Mouse (Mus musculus): ENCODE data around the gene Fggy. TPM values are rescaled to one million over a fixed set of nuclear protein-coding genes. Genes with fewer than 3 reads are reported as not detected.

The Fggy gene
- polyA plus RNA-seq, 1 experiment: 189 TPM

DNA sequence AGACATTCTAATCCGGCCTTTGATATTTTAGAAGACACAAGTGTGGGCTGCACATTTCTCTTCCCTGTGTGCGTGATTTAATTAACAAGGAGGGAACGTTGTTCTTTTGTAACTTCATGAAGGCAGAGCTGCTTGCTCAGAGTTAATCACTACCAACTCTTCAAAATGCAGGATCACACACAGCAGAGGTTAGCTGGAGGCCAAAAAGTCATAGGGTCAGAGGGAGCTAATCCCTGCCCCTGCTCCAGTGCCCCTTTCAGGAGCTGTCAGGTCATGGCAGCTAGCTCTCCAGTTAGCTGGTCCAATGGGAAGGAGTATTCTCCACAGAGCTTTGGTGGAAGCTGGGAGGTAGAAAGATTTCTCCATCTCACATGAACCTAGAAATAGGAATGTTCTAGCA, 215.4 kb downstream of the Fggy start:
- WGBS: 41% methylated on average over 3 of the region's 3 CpGs

DNA sequence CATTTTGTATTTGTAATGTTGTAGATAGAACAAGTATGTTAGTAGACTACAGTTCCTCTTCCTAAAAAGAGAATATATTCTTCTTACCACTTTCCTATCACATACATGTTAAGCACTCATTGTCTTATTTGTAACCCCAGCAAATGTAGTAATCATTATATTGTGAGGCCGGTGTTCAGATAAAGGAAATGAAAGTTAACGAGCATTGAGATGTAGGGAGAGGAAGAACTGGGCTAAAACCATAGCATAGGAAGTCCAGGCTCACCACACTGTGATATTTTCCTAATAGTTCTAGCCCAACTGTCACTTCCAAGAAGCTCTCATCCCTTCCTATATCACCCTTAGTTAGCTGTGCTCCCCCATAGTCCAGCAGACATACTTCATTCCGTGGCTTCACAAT, 218.3 kb downstream of the Fggy start:
- TF ChIP-seq POLR2A (IDR thresholded peaks at IDR 0.05; ENCODE audit: low read depth, low read length) (no peak), CTCF (conservative IDR thresholded peaks at IDR 0.05; ENCODE audit: insufficient read depth, insufficient read length, low read depth, low read length) (no peak)
- no peaks in the 10 kb centered on the region; the same call in 1 of the 2 replicates for H3K36me3 ChIP-seq (ENCODE audit: control insufficient read depth, insufficient read depth, low read length)
- no peak overlapping the region for H3K4me3 ChIP-seq (ENCODE audit: insufficient read depth, low read depth, low read length)
- no peaks in the 10 kb centered on the region for H3K27me3 ChIP-seq (replicated peaks; ENCODE audit: control insufficient read depth, insufficient read depth, low read length)
- no peak overlapping the region for H3K27ac ChIP-seq (ENCODE audit: insufficient read depth, low read depth, low read length)
- no peak for DNase-seq
- H3K4me1 ChIP-seq (ENCODE audit: control insufficient read depth, insufficient read depth, low read length): peaks cover 19% of the 10 kb centered on the region; the same call in 1 of the 2 replicates
- WGBS: 81% methylated on average over 3 of the region's 3 CpGs

More for the DNA sequence above, 215.4 kb downstream of the Fggy start:
- H3K4me3 ChIP-seq (ENCODE audit: insufficient read depth, low read depth, low read length): no peak overlapping the region
- H3K4me1 ChIP-seq (ENCODE audit: control insufficient read depth, insufficient read depth, low read length): peaks cover 19% of the 10 kb centered on the region; the same call in 1 of the 2 replicates
- no peaks in the 10 kb centered on the region; the same call in 1 of the 2 replicates for H3K36me3 ChIP-seq (ENCODE audit: control insufficient read depth, insufficient read depth, low read length)
- TF ChIP-seq CTCF (conservative IDR thresholded peaks at IDR 0.05; ENCODE audit: insufficient read depth, insufficient read length, low read depth, low read length) (no peak), POLR2A (IDR thresholded peaks at IDR 0.05; ENCODE audit: low read depth, low read length) (no peak)
- no peaks in the 10 kb centered on the region for H3K27me3 ChIP-seq (replicated peaks; ENCODE audit: control insufficient read depth, insufficient read depth, low read length)
- peak overlapping the region; percentile 84; the same call in 1 of the 2 replicates for H3K27ac ChIP-seq (ENCODE audit: insufficient read depth, low read depth, low read length)
- peak; percentile 54 for DNase-seq

DNA sequence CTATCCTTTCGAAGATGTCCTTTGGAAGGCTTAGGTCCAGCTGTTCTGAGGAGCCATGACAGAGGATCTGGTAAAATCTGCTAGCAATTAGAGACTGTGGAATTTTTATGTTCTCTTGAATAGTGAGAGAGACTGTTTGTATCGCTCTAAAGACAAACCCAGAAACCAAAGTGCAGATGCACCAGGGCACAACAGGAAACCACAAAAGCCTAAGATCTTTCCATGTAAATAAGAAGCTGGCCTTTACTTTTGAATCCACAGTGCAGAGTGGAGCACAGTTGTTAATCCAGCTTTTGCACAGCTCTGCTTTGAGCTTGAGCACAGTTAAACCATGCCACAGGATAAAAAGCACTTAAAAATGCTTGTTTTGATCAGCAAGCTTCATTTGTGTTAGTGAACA, 220.5 kb downstream of the Fggy start:
- WGBS: 69% methylated on average over 2 of the region's 2 CpGs

DNA sequence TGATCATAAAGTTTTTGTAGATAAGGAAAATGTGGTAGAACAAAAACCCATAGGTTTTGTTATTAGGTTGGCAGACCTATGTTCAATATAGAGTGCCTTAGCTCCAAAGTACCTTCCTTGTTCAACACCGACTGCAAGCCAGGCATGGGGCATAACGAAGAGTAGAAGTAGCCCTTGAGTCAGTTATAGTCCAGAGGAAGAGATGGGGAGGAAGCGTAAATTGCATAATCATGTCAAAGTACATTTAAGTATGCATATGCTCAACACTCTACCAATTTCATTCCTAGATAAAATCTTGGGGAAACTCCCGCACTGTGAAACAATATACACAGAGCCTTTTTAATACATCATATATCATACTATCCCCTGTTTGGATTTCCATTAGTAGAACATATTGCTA, 221.2 kb downstream of the Fggy start:
- TF ChIP-seq CTCF (conservative IDR thresholded peaks at IDR 0.05; ENCODE audit: insufficient read depth, insufficient read length, low read depth, low read length) (no peak), POLR2A (IDR thresholded peaks at IDR 0.05; ENCODE audit: low read depth, low read length) (no peak)
- WGBS: 96% methylated on average over 4 of the region's 4 CpGs
- Histone ChIP-seq H3K4me1 (ENCODE audit: control insufficient read depth, insufficient read depth, low read length) (peaks cover 4% of the 10 kb centered on the region; the same call in 1 of the 2 replicates), H3K27me3 (replicated peaks; ENCODE audit: control insufficient read depth, insufficient read depth, low read length) (no peaks in the 10 kb centered on the region), H3K4me3 (ENCODE audit: insufficient read depth, low read depth, low read length) (no peak overlapping the region), H3K36me3 (ENCODE audit: control insufficient read depth, insufficient read depth, low read length) (no peaks in the 10 kb centered on the region; the same call in 1 of the 2 replicates), H3K27ac (ENCODE audit: insufficient read depth, low read depth, low read length) (no peak overlapping the region)
- no peak for DNase-seq

More for the DNA sequence above, 220.5 kb downstream of the Fggy start:
- no peaks in the 10 kb centered on the region; the same call in 1 of the 2 replicates for H3K36me3 ChIP-seq (ENCODE audit: control insufficient read depth, insufficient read depth, low read length)
- peaks cover 5% of the 10 kb centered on the region; the same call in 1 of the 2 replicates for H3K4me1 ChIP-seq (ENCODE audit: control insufficient read depth, insufficient read depth, low read length)
- H3K4me3 ChIP-seq (ENCODE audit: insufficient read depth, low read depth, low read length): no peak overlapping the region
- no peaks in the 10 kb centered on the region for H3K27me3 ChIP-seq (replicated peaks; ENCODE audit: control insufficient read depth, insufficient read depth, low read length)
- H3K27ac ChIP-seq (ENCODE audit: insufficient read depth, low read depth, low read length): no peak overlapping the region
- DNase-seq: no peak
- TF ChIP-seq CTCF (conservative IDR thresholded peaks at IDR 0.05; ENCODE audit: insufficient read depth, insufficient read length, low read depth, low read length) (no peak), POLR2A (IDR thresholded peaks at IDR 0.05; ENCODE audit: low read depth, low read length) (no peak)

DNA sequence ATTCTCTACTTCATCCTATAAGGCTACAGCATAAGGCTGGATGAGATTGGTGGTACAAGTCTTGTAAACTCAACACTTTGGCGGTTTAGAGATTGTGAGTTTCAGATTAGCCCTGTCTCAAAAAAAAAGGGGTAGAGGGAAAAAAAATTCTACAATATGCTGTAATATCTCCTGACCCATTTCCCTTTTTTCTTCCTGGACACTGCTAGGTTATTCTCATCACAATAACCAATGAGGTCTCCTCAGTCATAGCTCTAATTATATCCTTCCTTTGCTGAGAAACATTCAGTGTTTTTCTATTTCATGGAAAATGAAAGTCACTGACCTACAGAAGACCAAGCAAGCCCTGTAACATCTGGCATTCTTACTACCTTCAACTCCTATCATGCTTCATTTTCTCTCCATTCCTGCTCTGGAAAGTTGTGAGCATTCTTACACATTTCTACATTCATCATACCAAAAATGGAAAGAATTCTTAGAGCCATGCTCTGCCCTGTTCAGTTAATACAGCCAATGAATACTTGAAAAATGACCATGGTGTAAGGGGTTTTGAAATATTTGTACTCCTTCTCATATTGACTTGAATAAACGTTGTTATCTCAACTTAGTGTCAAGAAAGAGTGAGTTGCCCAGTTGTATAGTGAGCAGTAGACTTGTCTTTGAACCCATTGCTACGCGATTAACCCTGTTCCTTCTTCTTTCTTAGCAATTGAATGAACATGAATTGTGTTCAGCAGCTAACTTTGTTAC, 227.0 kb downstream of the Fggy start:
- Histone ChIP-seq H3K4me3 (ENCODE audit: insufficient read depth, low read depth, low read length) (no peak overlapping the region), H3K27me3 (replicated peaks; ENCODE audit: control insufficient read depth, insufficient read depth, low read length) (no peaks in the 10 kb centered on the region), H3K27ac (ENCODE audit: insufficient read depth, low read depth, low read length) (no peak overlapping the region), H3K36me3 (ENCODE audit: control insufficient read depth, insufficient read depth, low read length) (no peaks in the 10 kb centered on the region; the same call in 1 of the 2 replicates), H3K4me1 (ENCODE audit: control insufficient read depth, insufficient read depth, low read length) (peaks cover 17% of the 10 kb centered on the region; the same call in 1 of the 2 replicates)
- no peak for DNase-seq
- TF ChIP-seq POLR2A (IDR thresholded peaks at IDR 0.05; ENCODE audit: low read depth, low read length) (no peak), CTCF (conservative IDR thresholded peaks at IDR 0.05; ENCODE audit: insufficient read depth, insufficient read length, low read depth, low read length) (no peak)
- 93% methylated on average over 4 of the region's 4 CpGs for WGBS

DNA sequence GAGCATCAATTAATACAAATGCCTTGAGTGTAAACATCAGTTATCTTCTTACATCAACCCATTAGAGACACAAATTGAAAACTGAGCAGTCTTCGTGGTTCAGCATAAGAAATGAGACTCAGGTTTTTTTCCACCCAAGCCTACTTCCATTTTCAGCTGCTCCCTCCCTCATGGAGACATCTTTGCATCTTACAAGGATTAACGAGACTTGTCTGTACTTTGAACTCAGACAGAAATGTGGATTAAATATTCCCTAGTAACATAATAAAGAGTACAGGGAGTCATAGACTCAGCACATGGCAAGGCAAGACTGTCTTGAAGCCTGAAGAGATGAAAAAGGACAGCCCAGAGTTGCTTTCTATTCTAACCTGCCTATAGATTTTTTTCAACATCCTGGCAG, 230.3 kb downstream of the Fggy start:
- peak overlapping the region; percentile 79 for H3K27ac ChIP-seq (ENCODE audit: insufficient read depth, low read depth, low read length)
- DNase-seq: peak; percentile 72
- H3K4me1 ChIP-seq (ENCODE audit: control insufficient read depth, insufficient read depth, low read length): peaks cover 17% of the 10 kb centered on the region; the same call in 1 of the 2 replicates
- no peak overlapping the region for H3K4me3 ChIP-seq (ENCODE audit: insufficient read depth, low read depth, low read length)
- 56% methylated on average over 2 of the region's 2 CpGs for WGBS
- H3K27me3 ChIP-seq (replicated peaks; ENCODE audit: control insufficient read depth, insufficient read depth, low read length): no peaks in the 10 kb centered on the region
- TF ChIP-seq POLR2A (IDR thresholded peaks at IDR 0.05; ENCODE audit: low read depth, low read length) (no peak), CTCF (conservative IDR thresholded peaks at IDR 0.05; ENCODE audit: insufficient read depth, insufficient read length, low read depth, low read length) (no peak)
- H3K36me3 ChIP-seq (ENCODE audit: control insufficient read depth, insufficient read depth, low read length): no peaks in the 10 kb centered on the region; the same call in 1 of the 2 replicates

DNA sequence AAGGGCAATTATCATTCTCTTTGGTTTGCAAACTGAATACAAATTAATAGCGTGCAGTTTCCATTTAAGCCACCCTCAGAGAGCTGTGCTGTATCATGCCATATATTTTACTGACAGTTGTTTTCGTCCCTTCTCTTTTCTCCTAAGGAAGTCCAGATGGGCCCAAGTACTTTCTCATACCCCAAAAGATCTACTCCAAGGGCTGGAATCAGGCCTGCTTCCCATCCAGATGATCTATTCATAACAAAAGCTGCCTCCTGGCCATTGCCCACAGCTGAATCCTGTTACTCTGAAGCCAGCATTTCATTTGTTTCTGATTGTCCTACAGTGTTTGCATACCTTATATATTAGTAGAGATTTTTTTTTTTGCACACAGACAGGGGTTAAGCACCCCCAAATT, 231.6 kb downstream of the Fggy start:
- TF ChIP-seq POLR2A (IDR thresholded peaks at IDR 0.05; ENCODE audit: low read depth, low read length): no peak
- TF ChIP-seq CTCF (conservative IDR thresholded peaks at IDR 0.05; ENCODE audit: insufficient read depth, insufficient read length, low read depth, low read length): no peak
- no peak for DNase-seq
- 74% methylated on average over 2 of the region's 2 CpGs for WGBS
- Histone ChIP-seq H3K27ac (ENCODE audit: insufficient read depth, low read depth, low read length) (peak overlapping the region; percentile 55; the same call in 1 of the 2 replicates), H3K36me3 (ENCODE audit: control insufficient read depth, insufficient read depth, low read length) (no peaks in the 10 kb centered on the region; the same call in 1 of the 2 replicates), H3K27me3 (replicated peaks; ENCODE audit: control insufficient read depth, insufficient read depth, low read length) (no peaks in the 10 kb centered on the region), H3K4me1 (ENCODE audit: control insufficient read depth, insufficient read depth, low read length) (peaks cover 22% of the 10 kb centered on the region), H3K4me3 (ENCODE audit: insufficient read depth, low read depth, low read length) (no peak overlapping the region)

Data from kidney, adult 2 months (tissue).